Mouse (Mus musculus): ENCODE data around the gene Disp1.

The Disp1 gene

DNA sequence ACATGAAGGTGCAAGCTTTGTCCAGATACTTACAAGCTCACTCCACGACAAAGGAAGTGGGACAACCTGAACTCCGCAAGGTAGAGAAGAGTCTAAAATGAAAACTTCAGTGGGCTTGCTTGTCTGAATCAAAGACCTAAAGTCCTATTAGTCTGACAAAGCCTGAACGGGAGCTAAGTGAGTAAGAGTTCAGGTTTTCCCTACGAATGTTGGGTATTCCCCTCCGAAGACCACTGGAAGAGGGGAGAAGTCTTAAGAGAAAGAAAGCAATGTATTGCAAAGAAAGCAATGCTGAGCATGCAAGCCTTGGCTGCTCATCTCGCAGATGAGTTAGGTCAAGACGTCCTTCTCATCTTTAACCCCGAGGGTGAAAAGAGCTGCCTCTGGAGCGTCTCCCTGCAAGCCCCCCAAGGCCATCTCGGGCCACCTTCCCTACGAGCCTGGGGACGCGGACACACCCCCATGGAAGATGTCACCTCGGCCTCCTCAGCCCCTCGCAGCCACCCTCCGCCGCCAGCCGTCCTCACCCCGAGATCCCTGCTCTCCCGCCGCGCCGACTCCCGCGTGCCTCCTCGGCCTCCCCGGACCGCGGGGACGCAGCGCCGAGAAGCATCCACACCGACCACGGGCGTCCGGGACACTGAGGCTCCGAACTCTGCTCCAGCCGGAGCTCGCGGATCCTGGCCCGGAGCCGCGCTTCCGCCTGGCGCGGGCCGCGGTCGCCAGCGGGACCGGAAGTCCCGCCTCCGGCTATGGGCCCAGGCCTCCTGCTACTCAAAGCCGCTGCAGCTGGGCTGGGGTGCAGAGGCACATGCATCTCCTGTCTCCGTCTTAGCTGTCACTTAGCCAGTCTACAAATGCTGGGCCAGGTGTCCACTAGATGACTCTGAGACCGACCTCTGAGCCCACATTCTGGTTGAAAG lies at the start of gene Disp1:
Gene Disp1 (minus strand): TSS at position 727 of the 923 bp plus-strand sequence.
- POLR2A ChIA-PET = interaction anchor here in 3 of 4 experiments (0.7 to 2.3 kb wide), 9 partner anchors 9 to 125 kb away, joined by 3 to 10 read pairs (median 3); partner anchors contain the start of genes Aida (in 1 of the 3) and Brox (in 1 of the 3)
- CTCF ChIA-PET = interaction anchor here in 2 of 4 experiments (0.7 to 1.3 kb wide), 4 partner anchors 22 to 230 kb away, joined by 3 read pairs; no protein-coding TSS in a partner anchor

DNA sequence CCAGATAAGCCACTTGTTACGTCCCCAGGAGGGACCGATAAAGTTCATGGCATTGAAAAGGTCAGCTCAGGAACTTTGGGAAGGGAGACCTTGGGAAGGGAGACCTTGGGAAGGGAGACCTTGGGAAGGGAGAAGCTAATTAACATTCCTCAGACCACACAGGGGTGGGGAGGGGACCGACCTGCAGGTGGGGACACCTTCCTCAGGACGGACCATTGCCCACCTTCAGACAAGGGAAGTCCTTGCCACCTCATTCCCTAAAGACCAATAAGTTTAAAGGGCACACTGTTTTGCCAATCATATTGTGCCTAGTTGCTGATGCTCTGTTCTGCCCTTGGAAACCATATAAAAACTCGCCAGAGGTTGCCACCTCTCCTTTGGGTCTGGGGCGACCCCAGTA lies 46.3 kb upstream of the Disp1 start:
- ChIA-PET POLR2A (interaction anchor here in 1 of 4 experiments (1.0 kb wide), 1 partner anchor 22 kb away, joined by 3 read pairs; no protein-coding TSS in a partner anchor), CTCF (interaction anchor here in 2 of 4 experiments (0.6 to 0.7 kb wide), 2 partner anchors 276 to 291 kb away, joined by 3 read pairs; no protein-coding TSS in a partner anchor)

DNA sequence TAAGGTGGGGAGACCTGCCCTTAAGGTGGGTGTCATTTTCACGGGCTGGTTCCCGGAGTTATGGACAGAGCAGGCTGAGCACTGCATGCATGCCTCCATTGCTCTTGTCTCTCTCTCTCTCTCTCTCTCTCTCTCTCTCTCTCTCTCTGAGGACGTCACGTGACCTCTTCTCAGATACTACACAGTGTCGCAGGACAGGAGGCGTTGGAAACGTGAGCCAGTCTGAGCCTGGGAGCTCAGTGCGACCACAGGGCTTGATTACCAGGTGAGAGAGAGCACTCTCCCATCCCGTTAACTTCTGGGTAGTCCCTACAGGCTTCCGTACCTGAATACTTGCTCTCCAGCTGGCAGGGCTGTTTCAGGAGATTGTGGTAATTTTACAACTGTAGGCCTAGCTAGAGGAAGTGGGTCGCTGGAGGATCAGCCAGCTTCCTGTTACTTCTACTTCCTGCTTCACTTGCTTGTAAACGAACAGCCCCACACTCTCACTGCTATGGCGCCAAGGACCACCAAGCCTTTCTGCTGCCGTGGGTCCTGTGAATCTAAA lies 44.7 kb upstream of the Disp1 start:
- ChIA-PET CTCF (interaction anchor here in 2 of 4 experiments (0.6 to 0.7 kb wide), 2 partner anchors 9 to 1511 kb away, joined by 6 read pairs; no protein-coding TSS in a partner anchor), POLR2A (interaction anchor here in 3 of 4 experiments (0.7 to 1.9 kb wide), 11 partner anchors 9 to 925 kb away, joined by 3 to 6 read pairs (median 5); partner anchors contain the start of genes Aida (in 3 of the 3), Brox (in 2 of the 3), Disp1 (in 1 of the 3) and Fbxo28 (in 1 of the 3))

DNA sequence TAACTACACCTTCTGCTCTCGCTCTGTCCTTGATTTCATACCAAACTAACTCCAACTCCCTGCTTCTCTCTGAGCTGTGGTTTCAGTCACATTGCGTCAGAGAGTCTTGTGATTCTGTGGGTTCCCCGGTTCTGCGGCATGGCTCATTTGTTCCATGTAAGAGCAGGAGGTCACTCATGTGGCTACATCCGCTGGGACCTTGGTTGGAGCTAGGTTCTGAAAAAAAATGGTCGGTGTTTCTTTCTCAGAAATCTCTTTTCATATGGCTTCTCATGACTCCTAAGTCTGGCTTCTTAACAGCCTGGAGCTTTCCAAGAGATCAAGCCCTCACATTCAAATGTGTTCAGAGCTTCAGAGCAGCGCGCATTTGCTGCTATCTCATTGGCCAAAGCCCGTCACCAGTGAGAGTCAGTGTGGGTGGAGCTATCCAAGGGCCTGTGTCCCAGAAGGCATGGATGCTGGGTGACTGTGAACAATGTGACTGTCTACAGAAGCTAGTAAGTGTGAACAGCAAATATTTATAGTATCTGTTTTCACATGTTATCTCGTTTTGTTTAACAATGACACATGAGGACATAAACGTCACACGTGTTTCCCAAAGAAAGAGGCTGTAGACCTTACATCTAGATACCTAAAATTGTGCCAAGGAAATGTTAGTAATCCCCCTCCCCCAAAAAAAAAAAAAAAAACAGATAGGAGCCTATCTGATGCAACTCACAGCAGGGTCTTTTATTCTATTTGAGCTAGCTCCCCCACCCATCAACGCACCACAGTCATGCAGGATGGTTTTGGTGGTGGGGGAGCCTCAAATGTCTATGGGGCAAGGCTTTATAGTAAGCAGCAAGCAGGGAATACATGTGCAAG lies 43.1 kb upstream of the Disp1 start:
- CTCF ChIA-PET = interaction anchor here in 3 of 4 experiments (0.6 to 1.0 kb wide), 8 partner anchors 8 to 704 kb away, joined by 3 to 6 read pairs (median 3); no protein-coding TSS in a partner anchor
- POLR2A ChIA-PET = interaction anchor here in 3 of 4 experiments (0.6 to 1.9 kb wide), 19 partner anchors 9 to 1158 kb away, joined by 3 to 7 read pairs (median 4); partner anchors contain the start of genes Brox (in 2 of the 3), Aida (in 1 of the 3) and Disp1 (in 1 of the 3)

DNA sequence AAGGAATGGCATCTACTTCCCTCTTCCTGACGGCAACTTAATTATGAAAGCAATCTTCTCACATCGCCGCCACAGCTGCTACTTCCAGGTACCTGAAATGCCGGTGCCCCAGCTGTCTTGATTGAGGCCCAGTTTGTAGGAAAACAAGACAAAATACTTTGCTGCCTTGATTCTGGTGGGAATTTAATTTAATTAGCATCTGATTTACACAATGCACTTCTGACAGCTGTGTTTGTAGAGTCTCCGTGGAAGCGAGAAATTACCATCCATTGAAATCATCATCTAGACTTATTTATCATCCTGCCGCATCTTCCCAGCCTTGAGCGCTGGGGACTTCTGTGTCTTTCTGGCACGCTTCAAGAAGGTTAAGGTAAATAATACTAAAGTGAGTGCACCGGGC lies 31.3 kb upstream of the Disp1 start:
- ChIA-PET CTCF (interaction anchor here in 2 of 4 experiments (0.7 to 1.5 kb wide), 2 partner anchors 11 to 168 kb away, joined by 3 read pairs; no protein-coding TSS in a partner anchor), POLR2A (interaction anchor here (0.6 to 1.5 kb wide), 6 partner anchors 9 to 1714 kb away, joined by 3 to 5 read pairs (median 3); no protein-coding TSS in a partner anchor)

DNA sequence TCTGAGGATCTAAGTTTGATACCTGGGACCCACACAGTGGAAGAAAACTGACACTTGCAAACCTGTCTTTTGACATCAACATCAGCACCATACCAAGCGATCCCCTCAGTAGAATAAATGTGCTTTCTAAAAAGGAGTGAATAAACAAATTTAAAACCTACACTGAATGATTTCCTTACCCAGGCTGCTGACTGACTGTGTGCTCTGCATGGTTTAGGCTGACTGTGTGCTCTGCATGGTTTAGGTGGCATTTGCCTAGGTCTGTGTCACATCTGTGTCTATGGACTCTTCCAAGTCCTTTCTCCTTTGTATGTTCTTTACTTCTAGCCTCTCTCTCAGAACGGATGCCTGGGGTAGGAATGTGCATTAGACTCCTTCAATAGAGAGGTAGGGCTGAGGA lies 30.5 kb upstream of the Disp1 start:
- POLR2A ChIA-PET = interaction anchor here (0.6 to 1.5 kb wide), 5 partner anchors 10 to 1713 kb away, joined by 3 to 5 read pairs (median 3); no protein-coding TSS in a partner anchor
- CTCF ChIA-PET = no interaction called here

DNA sequence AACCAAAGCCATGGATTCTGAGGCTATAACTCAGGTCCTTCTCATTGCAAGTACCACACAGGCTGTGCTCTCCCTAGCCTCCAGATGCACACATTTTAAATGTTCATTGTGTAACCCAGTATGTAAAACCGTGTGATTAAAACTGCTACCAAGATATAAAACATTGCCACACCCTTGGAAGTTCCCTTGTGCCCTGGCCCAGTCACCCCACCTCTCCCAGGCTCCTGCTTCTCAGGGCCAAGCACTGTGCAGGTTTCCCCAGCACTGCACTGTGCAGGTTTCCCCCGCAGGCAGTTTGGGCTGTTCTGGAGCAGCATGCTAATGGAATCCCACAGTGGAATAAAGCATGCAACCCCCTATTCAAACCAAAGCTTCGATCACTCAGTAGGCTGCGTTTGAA lies 29.3 kb upstream of the Disp1 start:
- ChIA-PET CTCF (no interaction called here), POLR2A (no interaction called here)

DNA sequence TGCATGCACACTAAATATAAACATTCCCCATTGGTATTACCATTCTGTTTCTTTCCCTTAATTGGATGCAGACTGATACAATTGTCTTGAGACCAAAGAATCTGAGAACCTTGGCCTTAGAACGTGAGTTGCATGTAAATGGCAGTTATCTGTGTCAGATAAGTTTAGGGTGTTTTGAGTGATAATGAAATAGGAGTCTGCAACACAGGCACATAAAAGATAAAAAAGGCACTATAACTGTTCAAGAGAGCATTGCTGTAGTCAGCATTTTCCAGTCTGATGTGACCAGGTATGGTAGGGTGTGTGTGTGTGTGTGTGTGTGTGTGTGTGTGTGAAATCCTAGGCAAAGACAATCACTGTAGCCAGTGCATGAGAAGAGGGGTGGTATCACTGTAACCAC lies 26.8 kb upstream of the Disp1 start:
- ChIA-PET POLR2A (interaction anchor here in 1 of 4 experiments (0.6 kb wide), 1 partner anchor 198 kb away, joined by 4 read pairs; no protein-coding TSS in a partner anchor), CTCF (no interaction called here)

DNA sequence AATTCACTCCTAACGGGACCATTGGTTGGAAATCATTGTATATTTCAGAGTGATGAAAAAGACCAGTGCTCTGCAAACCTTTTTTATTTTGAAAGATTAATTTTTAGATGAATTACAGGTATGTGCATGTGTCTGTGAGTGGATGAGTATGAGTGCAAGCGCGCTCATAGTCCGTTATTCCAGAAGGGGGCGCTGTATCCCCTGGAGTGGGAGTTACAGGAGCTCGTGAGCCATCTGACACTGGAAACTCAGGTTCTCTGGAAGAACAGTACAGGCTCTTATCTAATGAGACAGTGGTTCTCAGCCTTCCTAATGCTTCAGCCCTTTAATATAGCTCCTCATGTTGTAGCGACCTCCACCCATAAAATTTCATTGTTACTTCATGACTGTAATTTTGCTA lies 22.0 kb upstream of the Disp1 start:
- ChIA-PET CTCF (interaction anchor here (0.6 to 1.5 kb wide), 17 partner anchors 9 to 260 kb away, joined by 3 to 8 read pairs (median 3); partner anchors contain the start of gene Disp1 (in 1 of the 4)), POLR2A (interaction anchor here in 1 of 4 experiments (1.1 kb wide), 1 partner anchor 21 kb away, joined by 3 read pairs; no protein-coding TSS in a partner anchor)

DNA sequence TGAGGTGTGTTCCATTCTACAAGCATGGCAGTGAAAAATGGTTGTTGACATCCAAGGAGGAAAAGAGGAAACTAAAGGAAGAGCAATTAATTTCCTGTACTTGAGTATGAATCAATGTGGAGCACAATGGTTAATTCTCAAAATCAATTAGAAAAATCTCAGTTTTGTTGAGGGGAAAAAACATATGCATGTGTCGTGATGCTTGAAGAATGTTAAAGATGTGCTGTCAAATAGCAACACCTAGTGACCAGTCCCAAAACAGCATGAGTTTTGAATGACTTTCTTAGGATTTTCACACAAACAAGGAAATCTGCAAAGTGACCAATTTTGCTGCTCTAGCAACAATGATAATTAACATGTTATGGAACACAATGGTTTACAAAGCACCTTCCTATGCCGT lies 16.6 kb upstream of the Disp1 start:
- ChIA-PET CTCF (interaction anchor here in 1 of 4 experiments (0.9 kb wide), 1 partner anchor 247 kb away, joined by 3 read pairs; no protein-coding TSS in a partner anchor), POLR2A (no interaction called here)

DNA sequence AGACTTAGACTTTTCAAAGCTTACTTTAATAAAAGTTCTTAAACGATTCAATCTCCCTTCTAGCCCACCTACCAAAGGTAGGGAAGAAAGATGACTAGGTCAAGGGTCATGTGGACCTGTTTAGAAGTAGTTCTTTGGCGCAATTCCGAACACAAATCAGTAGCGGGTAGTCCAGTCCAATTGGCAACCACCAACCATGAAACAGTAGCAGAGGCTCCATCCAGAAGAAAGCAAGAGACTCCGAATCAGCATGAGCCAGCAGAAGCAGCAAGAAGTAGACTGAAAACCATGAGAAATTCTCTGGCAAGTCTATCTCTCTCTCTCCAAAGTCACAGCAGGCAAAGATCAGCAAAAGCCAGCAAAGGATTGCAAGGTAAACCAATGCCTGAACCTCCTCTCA lies 15.1 kb upstream of the Disp1 start:
- POLR2A ChIA-PET = no interaction called here
- CTCF ChIA-PET = no interaction called here

DNA sequence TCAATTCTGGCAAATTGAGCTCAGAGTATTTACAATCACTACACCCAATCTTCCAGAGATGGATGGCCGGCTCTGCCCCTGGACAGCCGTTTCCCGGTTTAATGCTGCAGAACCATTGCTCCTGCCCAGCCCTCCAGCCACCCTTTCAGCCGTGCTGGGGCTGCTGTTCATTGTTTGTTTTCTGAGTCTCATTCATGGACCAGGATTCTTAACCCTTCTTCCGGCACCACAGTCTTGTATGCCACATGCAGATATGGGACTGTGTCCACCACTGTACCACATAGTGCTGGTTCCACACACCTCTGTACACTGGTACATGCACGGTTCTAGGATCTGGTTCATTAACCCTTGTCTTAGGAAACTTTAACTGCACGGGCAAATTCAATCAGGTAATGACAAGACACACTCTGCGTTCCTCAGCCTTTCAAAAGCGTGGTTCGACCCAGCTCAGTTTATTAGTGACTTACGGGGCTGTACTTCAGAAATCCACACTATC lies 12.4 kb upstream of the Disp1 start:
- ChIA-PET CTCF (interaction anchor here in 2 of 4 experiments (0.6 to 1.4 kb wide), 5 partner anchors 10 to 467 kb away, joined by 3 to 5 read pairs (median 4); no protein-coding TSS in a partner anchor), POLR2A (interaction anchor here in 1 of 4 experiments (0.8 to 2.7 kb wide), 3 partner anchors 12 to 686 kb away, joined by 3 to 6 read pairs (median 4); partner anchors contain the start of gene Disp1)

DNA sequence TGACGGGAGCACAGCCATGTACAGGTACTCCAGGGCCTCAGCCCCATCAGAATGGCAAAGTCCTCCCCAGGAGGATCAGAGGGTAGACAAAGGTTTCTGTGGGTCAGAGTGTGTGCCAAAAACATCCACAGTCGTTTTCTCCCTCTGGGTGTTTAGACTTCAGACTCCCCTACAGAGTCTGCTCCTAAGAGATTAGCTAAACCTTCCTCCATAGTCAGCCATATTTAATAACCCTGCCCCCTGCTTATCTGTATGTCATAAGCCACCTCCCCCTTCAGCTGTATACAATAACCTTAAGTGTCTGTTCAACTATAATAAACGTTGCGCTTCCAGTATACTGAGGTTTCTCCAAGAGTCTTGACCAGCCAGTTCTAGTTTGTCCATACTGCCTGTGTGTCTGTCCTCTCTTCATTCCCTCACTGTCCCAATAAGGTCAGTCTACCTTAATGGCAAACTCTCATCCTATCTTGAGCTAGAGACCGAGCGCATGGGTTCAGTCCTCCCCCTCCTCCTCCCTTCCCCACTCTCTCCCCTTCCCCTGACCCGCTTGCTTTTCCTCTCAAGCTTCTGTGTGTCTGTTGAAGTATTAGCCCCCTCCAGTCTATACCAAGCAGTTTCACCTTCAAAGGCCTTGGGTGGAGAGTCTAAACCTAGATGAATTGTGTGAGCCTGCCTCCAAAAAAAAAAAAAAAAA lies 11.8 kb upstream of the Disp1 start:
- POLR2A ChIA-PET = interaction anchor here in 1 of 4 experiments (0.6 to 2.7 kb wide), 5 partner anchors 11 to 686 kb away, joined by 3 to 6 read pairs (median 3); partner anchors contain the start of gene Disp1
- CTCF ChIA-PET = interaction anchor here in 2 of 4 experiments (0.6 to 1.4 kb wide), 4 partner anchors 10 to 466 kb away, joined by 3 to 5 read pairs (median 4); no protein-coding TSS in a partner anchor

DNA sequence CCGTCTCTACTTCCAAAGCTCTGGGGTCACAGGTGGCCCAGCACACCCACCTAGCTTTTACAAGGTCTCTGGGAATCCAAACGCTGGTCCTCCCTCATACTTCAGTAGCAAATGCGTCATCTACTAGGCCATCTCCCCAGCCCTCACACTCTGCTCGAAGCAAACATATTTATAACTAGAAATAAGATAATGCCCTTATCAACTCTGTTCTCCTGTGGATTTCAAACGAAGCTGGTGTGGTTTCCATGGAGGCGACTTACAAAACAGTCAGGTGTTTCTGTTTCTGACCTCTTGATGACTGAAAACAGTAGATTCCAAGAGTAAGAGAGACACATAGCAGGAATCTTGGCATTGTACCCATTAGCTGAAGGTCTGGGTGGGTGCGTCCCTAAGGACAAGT lies 6.1 kb upstream of the Disp1 start:
- ChIA-PET CTCF (no interaction called here), POLR2A (no interaction called here)

DNA sequence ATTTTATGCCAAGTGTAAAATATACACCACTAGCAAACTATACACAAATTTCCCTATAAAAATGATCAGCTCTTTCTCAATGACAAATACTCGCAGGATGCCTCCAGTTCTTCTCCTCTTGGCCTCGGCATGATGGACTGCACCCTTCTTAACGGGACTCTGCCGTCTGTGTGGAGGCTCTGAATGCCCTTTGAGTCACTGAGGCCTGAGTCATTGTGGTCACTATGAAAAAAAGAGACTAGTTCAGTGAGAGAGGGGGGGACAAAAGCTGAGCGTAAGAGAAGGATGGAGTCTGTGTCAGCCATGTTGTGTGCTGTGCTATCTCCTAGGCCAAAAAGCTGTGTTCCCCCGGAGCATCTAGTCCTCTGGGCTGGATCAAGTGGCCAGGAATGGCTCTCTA lies 2.3 kb downstream of the Disp1 start:
- POLR2A ChIA-PET = interaction anchor here in 1 of 4 experiments (1.1 kb wide), 1 partner anchor 45 kb away, joined by 4 read pairs; no protein-coding TSS in a partner anchor
- CTCF ChIA-PET = interaction anchor here in 1 of 4 experiments (0.8 kb wide), 1 partner anchor 658 kb away, joined by 5 read pairs; no protein-coding TSS in a partner anchor

DNA sequence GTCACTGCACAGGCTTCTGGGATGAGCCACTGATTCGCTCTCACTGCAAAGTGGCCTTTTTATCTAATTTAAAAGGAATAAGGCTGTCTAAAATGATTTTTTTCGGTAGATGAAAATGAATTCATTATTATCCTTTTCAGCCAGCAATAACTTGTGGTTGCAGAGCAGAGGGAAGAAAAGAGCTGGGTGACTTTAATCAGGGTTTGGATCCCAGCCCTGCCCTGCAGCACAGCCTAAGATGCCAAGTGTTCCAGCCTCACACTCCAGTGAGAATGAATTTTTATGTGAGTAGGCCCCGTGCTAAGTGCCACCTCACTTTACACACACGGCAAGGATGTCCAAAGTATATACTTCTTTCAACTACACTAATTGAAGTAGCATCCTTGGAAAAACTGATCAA lies 4.6 kb downstream of the Disp1 start:
- ChIA-PET CTCF (interaction anchor here in 1 of 4 experiments (1.0 kb wide), 1 partner anchor 121 kb away, joined by 3 read pairs; no protein-coding TSS in a partner anchor), POLR2A (interaction anchor here in 1 of 4 experiments (1.0 to 1.5 kb wide), 2 partner anchors 23 to 263 kb away, joined by 3 read pairs; no protein-coding TSS in a partner anchor)

All from embryonic stem cell, embryonic (primary cell).